Mouse (Mus musculus) gastrocnemius, postnatal 14 days (tissue): ENCODE measurements at regions not wholly inside any gene's neighbourhood (a gene's known extent, or its start where the extent isn't known, plus 50 kb on each side); places are given as distances from the start of the nearest gene placed in this dataset.

ENCODE experiments used
- DNase-seq: peaks from one replicate; pipeline ENCODE4 v3.0.0; 2021; ENCODE audit warnings: mixed read lengths
- intact Hi-C: fragments of 180-260 bp; cut with DNase I; formaldehyde crosslinking; loops from one replicate; pipeline ENCODE4 v1.15.1; 2025; ENCODE audit warnings: low total_unique reads

DNA sequence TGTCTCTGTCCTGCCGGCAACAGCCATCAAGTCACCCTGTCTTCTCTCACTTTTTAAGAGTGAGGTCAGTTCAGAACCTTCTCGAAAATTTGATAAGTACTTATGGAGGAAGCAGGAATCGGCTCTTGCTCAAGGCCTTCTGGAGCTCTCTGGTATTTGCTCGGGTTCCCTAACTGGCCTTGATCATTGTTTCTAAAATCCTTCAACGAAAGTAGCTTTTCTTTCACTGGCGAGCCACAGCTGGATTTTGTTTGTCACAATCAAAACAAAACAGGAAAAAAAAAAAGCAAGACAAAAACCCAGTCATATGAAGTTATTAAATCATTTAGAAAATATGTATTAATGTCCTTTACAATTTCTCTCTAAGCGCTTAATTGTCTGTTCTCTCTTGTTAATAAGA is 156.6 kb upstream of the Tex13c2 start:
- no peak for DNase-seq
- intact Hi-C loops, result no loop called here

DNA sequence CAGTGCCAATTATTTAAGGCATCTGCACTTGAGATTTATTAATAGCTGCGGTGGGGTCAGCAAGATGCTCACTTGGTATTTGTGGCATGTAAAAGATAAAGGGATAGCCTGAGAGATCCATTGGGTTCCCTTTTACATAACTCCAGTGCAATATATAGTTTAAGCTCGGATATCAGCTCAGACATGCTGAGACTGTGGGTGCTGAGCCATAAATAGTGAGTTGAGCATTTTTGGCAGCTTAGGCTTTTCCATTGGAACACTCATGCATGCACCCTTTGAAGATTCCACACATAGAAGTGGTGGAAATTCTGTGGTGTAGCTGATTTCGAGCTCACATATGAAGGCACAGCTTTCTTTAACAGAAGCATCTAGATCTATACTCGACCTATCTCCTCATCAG is 155.9 kb upstream of the Tex13c2 start:
- intact Hi-C loops, result no loop called here
- no peak for DNase-seq

DNA sequence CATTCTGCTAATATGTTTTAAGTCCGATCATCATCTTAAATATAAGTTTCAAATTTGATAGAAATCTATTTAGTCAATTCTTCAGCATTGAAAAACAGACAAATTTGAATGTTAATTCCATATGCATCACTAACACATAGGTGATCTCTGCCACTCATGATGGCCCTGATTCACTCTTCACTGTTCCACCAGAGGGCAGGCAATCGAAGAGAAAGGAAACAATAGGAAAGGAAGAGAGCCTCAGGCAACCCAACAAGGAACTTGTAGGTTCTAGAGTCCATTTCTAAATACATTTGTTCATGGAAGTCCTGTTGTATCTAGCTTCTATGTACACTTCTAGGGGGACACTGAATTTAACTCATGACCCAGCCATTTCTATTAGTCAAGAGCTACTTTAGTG is 154.7 kb upstream of the Tex13c2 start:
- no peak for DNase-seq
- intact Hi-C loops, result no loop called here

DNA sequence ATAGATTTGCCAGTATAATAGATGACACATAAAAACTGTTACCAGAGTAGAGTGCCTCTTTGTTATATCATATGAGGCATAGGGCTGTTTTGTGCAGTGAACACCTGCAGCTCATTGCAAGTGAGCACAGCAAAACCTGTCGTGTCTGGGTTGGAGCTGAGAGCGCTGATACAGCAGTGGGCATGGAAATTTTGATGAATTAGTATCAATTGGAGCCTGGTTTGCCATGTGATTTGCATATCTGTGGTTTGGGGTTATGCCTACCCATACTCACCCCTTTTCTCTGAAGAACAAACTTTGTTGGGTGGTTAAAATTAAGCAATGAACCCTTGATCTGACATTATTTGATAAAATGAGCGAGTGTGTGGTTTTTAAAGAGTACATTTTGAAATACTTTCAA is 152.7 kb upstream of the Tex13c2 start:
- DNase-seq, result no peak
- intact Hi-C loops, result no loop called here

DNA sequence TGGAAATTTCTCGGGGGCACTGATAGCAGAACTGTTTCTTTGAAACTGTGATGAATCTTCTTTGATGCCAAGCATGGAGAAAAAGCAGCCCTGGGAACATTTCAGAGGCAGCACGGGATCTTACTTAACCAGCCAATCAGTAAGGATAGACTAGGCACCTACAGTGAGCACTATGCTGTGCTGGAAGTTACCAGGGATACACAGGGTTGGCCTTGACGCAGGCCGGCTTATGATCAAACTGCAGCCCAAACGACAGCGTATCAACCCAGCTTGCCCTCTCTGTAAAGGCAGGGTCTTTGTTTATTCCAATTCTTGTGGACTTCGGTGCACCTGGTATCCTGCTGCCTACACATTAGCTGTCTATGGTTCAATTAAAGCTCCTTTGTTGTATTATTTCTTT is 147.1 kb upstream of the Tex13c2 start:
- intact Hi-C loops, result no loop called here
- no peak for DNase-seq

DNA sequence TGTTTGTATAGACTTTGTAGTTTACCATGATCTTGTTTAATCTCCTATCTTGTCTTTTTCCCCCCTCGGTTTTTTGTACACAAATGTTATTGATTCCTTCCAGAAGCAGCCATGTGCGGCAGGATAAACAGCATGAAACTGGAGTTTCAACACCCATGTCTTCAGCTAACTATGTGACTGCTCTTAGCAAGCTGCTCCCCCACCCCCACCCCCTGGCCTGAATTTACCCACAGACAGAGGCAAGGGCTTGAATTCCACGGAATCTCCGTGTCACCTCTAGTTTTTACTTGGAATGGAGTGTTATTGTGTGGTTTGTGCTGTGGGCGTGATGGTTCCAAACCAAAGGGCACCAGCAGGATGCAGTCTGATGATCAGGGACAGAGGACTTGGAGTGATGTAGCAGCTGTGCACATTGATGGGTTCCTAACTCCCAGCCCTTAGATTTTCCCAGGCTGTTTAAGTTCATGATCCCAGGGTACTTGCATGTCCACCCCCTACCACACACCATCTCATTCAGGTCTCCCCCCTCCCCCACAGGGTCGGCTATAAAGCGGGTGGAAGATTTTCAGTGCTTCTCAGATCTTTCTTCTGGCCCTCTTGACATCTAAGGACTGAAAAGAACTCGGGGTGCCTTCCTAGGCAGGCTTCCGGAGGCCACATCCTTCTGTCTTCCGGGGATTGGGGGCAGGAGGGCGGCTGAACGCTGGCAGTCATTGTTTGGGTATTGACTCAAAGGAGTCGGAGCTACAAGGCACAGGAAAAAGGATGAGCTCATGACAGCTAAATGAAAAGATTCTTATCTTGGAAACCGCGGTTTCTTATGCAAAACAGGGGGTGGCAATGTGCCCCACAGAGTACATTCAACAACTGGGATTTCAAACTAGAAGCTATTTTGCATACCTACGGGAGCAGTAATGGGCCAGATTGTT is 146.3 kb upstream of the Tex13c2 start:
- DNase-seq, result no peak
- intact Hi-C loops, result no loop called here

DNA sequence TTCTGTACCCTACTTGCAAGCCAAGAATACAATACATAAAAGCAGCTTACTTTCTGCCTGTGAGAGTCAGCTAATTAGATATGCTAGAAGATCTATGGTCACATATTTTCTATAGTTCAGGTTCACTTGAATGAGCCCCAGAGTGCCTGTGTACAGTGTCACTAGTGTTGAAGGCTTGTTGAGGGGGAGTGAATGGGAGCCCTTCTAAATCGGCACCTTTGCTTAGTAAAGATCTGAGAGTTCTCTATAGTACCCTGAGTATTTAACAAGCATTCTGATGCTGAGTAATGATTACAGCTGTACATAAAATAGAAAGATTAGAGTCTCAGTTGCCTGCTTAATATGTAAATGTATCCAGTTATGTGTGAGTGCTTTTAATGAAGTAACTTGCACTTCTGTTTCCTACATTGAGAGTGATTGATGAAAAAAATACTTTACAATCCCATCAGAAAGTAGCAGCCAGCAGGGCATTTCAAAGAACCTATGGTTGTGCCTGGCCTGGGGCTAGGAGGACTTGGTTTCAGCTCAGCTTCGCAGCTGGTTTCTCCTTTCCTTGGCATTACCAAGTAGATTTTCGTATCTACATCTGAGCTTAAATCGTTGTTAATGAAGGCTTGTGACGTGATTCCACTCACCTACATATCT is 136.8 kb upstream of the Tex13c2 start:
- intact Hi-C loops, result no loop called here
- no peak for DNase-seq

DNA sequence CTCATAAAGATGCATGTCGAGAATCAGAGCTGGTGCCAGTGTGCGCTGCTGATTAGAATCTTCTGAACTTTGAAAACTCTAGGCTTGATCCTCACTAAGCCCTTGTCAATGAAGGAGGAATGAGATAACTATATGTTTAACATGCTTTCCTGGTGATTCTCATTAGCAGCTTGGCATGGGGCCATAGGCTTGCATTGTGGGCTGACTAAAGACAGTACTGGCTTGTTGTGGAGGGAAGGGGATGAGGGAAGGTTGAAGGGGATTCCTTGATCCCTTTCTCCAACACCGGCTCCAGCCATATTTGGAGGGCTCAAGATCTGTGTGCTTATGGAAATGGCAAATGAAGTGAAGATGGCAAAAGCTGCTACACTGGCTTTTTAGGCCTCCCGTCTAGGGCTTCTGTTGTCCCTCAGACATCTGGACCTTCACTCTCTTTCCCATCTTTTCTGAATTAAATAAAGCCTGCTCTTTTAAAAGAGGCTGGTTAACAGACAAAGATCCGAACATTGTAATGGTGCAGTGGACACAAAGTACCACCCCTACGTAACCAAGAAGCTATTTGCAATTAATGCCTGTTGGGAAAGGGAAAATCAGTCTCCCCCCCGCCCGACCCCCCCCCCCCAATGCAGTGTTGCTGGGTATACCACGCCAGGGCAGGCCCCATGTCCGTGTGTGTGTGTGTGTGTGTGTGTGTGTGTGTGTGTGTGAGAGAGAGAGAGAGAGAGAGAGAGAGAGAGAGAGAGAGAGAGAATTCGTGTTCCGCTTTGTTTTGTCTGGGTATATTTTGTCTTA is 129.9 kb upstream of the Tex13c2 start:
- intact Hi-C loops, result no loop called here
- no peak for DNase-seq

DNA sequence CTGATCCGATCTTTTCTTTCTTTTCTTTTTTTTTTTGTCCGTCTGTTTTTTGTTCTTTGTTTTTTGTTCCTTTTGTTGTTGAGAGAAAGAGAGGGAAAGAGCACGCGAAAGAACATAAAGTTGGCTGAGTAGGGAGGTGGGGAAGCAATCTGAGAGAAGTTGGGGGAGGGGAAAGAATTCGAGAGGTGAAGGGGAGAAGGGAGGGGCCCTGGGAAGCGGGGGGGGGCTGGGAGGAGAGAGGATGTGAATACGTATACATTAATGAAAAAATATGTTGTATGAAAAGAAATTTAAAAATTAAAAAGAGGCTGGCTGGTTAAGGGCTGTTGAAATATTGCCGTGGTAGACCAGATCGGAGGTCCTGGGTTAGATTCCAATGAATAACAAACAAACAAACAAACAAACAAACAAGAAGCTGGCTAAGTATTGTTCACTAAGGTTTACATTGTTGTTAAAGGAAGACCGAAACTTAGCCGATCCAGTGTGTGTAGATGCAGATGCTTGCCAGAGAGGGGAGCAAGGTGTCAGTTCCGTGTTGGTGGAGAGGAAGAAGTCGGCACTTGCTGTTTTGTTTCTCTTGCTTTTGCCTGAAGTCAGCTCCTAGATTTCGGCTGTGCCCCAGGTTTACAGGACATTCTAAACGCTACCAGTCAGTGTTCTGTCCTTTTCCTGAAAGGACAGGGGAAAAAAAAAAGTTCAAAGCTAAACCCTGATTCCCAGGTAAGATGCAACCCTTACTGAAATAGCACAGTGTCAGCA is 129.1 kb upstream of the Tex13c2 start:
- no peak for DNase-seq
- intact Hi-C loops, result no loop called here

DNA sequence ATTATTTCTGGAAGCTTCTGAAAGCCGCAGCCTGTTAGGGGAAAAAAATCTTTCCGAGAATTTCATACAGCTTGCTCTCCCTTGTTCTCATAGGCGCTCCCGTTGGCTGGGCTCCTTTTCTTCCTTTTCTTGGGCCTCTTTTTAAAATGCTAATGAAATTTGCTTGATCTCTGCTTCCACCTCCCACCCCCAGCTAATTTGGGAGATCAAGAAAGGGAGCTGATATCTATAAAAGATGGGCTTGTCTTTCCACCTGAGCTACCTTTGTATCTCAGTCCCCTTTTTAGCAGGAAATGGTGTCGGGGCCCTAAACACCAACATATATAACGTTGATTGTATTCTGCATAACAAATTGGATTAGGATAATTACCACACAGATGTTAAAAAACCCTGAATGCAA is 128.5 kb upstream of the Tex13c2 start:
- intact Hi-C loops, result no loop called here
- DNase-seq, result no peak

DNA sequence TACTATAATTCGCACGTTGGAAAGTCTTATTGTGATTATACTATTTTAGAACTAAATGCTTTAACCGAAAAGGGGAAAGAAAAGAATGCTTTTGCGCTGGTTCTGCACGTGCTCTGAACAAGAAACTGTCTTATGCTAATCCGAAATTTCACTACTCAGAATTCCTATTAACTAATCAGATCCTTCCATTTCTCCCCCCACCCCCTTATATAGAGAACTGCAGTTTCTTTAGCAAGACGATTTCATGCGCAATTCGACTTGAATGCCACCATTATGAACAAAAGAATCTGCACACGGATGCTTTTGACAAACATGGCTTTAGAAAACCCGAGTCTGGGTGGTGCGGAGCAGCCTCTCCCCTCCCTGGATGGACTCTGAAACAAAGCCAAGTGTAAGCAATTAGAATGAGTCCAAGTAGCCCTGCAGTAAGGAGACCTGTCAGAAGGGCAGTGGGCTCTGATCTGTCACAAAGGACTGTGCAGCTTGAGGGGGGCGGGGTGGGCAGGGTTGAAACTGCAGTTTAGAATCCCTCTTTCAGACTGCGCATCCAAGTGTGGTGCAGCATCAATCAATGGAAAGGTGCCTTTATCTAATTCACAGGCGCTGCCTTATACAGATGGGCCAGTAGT is 128.0 kb upstream of the Tex13c2 start:
- no peak for DNase-seq
- intact Hi-C loops, result no loop called here

DNA sequence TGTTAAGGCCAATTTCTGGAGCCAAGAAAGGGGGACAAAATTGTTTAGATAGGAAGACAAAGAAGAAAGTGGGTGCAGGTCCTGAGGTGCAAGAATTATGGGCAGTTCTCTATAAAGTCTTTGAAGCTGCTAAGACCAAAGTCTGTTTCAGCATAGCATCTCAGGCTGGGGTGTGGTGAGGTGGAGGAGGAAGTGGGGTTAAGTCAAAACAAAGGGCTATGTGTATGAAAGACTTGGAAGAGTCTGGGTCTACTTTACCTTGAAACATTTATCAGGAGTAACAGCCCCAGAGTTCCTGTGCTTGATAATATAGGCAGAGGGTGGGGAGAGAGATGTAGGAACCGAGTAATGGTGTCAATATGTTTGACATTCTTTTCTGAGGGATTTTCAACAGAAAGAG is 125.4 kb upstream of the Tex13c2 start:
- no peak for DNase-seq
- intact Hi-C loops, result no loop called here

DNA sequence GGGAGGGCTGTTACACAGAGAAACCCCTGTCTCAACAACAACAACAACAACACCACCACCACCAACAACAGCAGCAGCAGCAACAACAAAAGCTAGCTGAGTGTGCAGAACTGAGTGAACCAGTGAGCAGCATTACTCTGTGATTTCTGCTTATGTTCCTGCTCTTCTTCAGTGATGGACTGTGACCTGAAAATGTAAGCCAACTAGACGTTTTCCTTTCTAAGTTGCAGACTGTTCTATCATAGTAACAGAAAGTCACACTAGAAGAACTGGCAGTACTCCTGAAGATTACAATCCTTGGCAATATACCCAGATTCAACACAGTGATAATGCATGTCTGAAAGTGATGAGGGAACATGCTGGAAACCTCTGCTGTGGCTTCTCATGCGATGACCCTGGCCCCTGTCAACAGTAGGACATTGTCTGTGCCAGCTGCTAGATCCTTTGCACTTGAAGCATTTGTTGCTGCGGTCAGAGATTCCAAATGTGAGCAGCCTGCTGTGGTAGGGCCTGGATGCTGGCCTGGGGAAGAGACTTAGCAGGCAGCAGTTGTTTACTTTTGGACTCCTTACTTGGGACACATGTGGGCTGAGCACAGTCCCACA is 115.6 kb upstream of the Tex13c2 start:
- intact Hi-C loops, result no loop called here

DNA sequence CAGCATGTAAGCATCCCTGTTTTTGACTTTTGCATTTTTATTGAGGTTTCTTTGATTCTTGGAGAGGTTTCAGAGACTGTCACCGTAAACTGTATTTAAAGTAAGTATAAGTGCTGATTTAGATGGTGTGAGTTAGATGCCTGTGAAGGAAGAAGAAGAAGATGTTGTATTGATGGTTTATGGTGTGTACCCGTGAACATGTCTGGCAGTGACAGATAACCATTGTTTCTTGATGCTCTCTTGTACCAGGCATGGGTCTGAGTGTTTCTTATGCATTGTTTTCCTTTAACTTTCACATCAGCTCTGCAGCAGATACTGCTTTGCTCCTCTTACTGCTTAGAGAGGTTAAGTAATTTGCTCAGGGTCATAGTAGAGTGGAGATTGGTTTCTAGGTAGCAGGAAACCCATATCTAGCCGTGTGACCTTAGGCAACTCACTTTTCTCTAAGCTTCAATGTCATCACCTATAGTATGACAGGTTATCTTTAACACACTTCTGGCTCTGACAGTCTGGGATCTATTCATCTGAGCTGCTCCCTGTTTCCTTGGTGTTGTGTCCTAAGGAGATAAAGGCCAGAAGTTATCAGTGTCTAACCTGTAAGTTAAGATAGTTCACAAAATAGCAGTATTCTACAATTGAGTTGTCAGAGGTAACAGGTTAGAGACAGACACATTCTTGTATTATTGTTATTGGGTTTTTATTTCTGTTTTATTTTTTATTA is 95.5 kb upstream of the Tex13c2 start:
- intact Hi-C loops, result no loop called here
- DNase-seq, result no peak

More for the DNA sequence above, 115.6 kb upstream of the Tex13c2 start:
- DNase-seq, result peak; percentile 22

DNA sequence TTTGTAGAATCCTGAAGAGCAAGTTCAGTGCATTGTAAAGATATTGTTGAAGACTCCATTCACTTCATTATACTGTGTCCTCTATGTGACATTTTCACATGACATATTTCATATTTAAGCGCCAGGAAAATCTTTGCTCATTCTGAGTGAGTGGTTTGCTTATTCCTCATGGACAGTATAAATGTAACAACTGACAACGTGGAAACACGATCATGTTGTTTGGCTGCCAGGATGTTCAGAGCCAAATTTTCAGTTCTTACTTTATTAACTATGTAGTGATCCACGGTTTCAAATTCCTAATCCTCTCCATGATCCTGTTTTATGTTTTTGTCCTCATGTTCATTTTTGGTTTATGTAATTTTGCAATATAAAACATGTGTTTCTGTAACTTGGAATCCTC is 93.0 kb upstream of the Tex13c2 start:
- intact Hi-C loops, result no loop called here
- no peak for DNase-seq

DNA sequence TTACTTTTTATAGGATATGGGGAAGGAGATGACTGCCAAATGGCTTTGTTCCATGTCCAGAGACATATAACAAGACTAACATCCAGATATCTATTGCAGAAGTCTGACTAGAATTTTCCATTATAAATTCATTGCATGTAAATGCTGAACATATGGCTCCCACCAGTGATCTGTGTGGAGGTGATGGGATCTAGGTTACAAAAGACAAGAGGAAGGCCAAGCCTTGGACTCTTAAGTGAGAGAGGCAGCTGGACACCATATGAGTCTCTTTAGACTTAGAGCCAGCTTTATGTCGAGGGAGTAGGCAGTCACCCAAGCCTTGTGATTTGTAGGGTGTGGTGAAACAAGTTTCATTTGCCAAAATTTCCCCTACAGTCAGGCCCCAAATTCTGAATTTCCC is 90.7 kb upstream of the Tex13c2 start:
- no peak for DNase-seq

DNA sequence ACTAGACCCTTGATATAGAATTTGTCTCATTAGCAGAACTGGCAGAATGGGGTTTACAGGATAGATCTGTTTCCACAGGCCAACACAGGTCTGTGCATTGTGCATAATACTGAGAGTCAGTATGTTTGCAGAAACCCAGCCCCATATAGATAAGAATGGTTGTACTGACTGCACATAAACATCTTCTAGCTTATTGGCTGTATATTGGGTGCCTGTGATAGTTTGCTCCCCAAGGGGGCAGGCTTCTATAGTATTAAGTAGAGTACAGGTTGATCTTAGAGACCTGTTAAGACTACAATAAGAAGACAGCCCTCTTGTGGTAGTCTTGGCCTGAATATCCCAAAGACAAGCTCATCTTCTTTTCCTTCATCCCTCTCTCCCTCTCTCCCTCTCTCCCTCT is 90.1 kb upstream of the Tex13c2 start:
- intact Hi-C loops, result no loop called here
- DNase-seq, result no peak

More for the DNA sequence above, 90.7 kb upstream of the Tex13c2 start:
- intact Hi-C loops, result no loop called here

DNA sequence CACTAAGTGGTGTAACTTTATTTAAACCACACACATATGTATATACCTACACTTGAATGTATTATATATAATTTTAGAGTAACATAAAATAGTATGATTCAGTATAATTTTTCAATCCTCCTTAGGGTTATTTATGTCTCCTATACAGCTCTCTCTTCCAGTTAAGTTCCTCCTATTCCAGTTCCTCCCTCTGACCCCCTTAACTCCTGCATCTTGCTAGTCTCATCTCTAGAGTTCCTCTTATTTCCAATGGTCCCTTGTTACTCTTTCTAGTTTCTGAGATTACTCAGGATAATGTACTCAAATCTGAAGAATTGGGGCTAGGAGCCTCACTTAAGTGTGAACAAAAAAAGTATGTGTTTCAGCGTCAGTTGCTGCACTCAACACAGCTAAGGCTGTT is 88.4 kb upstream of the Tex13c2 start:
- intact Hi-C loops, result no loop called here
- no peak for DNase-seq
